Mouse (Mus musculus): ENCODE measurements around the gene Rsad1. TPM values are rescaled to one million over a fixed set of nuclear protein-coding genes. Genes with fewer than 3 reads are reported as not detected.
A peak's percentile ranks its signal among the peaks of the same experiment; 100 is the strongest.

Rsad1 gene
- polyA plus RNA-seq, 1 experiment from 2014 or later = 3.4 TPM

GRCm38 (mm10) chr11:94495415-94495814 lies 53.6 kb downstream of the Rsad1 start:
- no peak for DNase-seq (ENCODE audit: low spot score)
- Histone ChIP-seq H3K4me1 (replicated peaks; ENCODE audit: control insufficient read depth, insufficient read depth, low read length) (peaks cover 10% of the 10 kb centered on the region), H3K27me3 (ENCODE audit: control insufficient read depth, insufficient read depth, low read length) (peaks cover 29% of the 10 kb centered on the region), H3K4me3 (ENCODE audit: low read depth, low read length) (no peak overlapping the region), H3K9ac (ENCODE audit: low read depth, low read length) (no peak overlapping the region), H3K36me3 (ENCODE audit: control insufficient read depth, insufficient read depth, low read length) (no peaks in the 10 kb centered on the region), H3K4me2 (replicated peaks; ENCODE audit: low read depth, low read length) (no peak overlapping the region), H3K27ac (ENCODE audit: low read depth, low read length) (no peak overlapping the region), H3K9me3 (ENCODE audit: control insufficient read depth, low read length) (no peaks in the 10 kb centered on the region)
- no peak for ATAC-seq (ENCODE audit: low FRiP score)
- WGBS = 76% methylated on average over 3 of the region's 3 CpGs

GRCm38 (mm10) chr11:94491749-94492099 lies 57.3 kb downstream of the Rsad1 start:
- H3K9me3 ChIP-seq (ENCODE audit: control insufficient read depth, low read length) = no peaks in the 10 kb centered on the region
- no peak overlapping the region for H3K4me3 ChIP-seq (ENCODE audit: low read depth, low read length)
- no peak for DNase-seq (ENCODE audit: low spot score)
- no peak overlapping the region for H3K27ac ChIP-seq (ENCODE audit: low read depth, low read length)
- no peaks in the 10 kb centered on the region for H3K36me3 ChIP-seq (ENCODE audit: control insufficient read depth, insufficient read depth, low read length)
- 67% methylated on average over 7 of the region's 7 CpGs for WGBS
- peaks cover 18% of the 10 kb centered on the region for H3K27me3 ChIP-seq (ENCODE audit: control insufficient read depth, insufficient read depth, low read length)
- H3K4me2 ChIP-seq (replicated peaks; ENCODE audit: low read depth, low read length) = peak overlapping the region; percentile 68; the same call in 1 of the 2 replicates
- ATAC-seq (ENCODE audit: low FRiP score) = no peak
- H3K9ac ChIP-seq (ENCODE audit: low read depth, low read length) = no peak overlapping the region
- H3K4me1 ChIP-seq (replicated peaks; ENCODE audit: control insufficient read depth, insufficient read depth, low read length) = no peaks in the 10 kb centered on the region

- Histone ChIP-seq H3K4me2 (replicated peaks; ENCODE audit: low read depth, low read length) (peak overlapping the region; percentile 68), H3K36me3 (ENCODE audit: control insufficient read depth, insufficient read depth, low read length) (no peaks in the 10 kb centered on the region), H3K27me3 (ENCODE audit: control insufficient read depth, insufficient read depth, low read length) (peaks cover 18% of the 10 kb centered on the region), H3K27ac (ENCODE audit: low read depth, low read length) (no peak overlapping the region), H3K4me3 (ENCODE audit: low read depth, low read length) (peak overlapping the region; percentile 41), H3K9me3 (ENCODE audit: control insufficient read depth, low read length) (no peaks in the 10 kb centered on the region), H3K4me1 (replicated peaks; ENCODE audit: control insufficient read depth, insufficient read depth, low read length) (no peaks in the 10 kb centered on the region), H3K9ac (ENCODE audit: low read depth, low read length) (peak overlapping the region; percentile 61)
- ATAC-seq (ENCODE audit: low FRiP score) (peak; percentile 44; the same call in 1 of the 2 replicates), DNase-seq (ENCODE audit: low spot score) (peak; percentile 74)
- 6% methylated on average over 51 of the region's 55 CpGs for WGBS
Observed at GRCm38 (mm10) chr11:94491035-94491748, 57.9 kb downstream of the Rsad1 start.

Other genes starting within 250 kb of the Rsad1 start
- 118 and 125 TPM in 2 replicates for gene Luc7l3, start 227.3 kb downstream of the Rsad1 start, polyA plus RNA-seq (2014; fragmentation: Nextera tagmentation; extraction: Ambion mirVana)
- 16.3 and 21.7 TPM in 2 replicates for gene Ankrd40, start 221.3 kb downstream of the Rsad1 start, polyA plus RNA-seq (2014; fragmentation: Nextera tagmentation; extraction: Ambion mirVana)
- gene Abcc3, start 156.3 kb downstream of the Rsad1 start, polyA plus RNA-seq (2014; fragmentation: Nextera tagmentation; extraction: Ambion mirVana) = 0.57 and 0.94 TPM in 2 replicates
- gene Cacna1g, start 75.1 kb downstream of the Rsad1 start, polyA plus RNA-seq (2014; fragmentation: Nextera tagmentation; extraction: Ambion mirVana) = 10.9 and 19.3 TPM in 2 replicates
- gene Spata20, start 63.1 kb downstream of the Rsad1 start, polyA plus RNA-seq (2014; fragmentation: Nextera tagmentation; extraction: Ambion mirVana) = not detected in 2 replicates
- gene Epn3, start 49.3 kb downstream of the Rsad1 start, polyA plus RNA-seq (2014; fragmentation: Nextera tagmentation; extraction: Ambion mirVana) = 0.80 and 1.3 TPM in 2 replicates
- 2.1 and 3.3 TPM in 2 replicates for gene Mycbpap, start 27.5 kb downstream of the Rsad1 start, polyA plus RNA-seq (2014; fragmentation: Nextera tagmentation; extraction: Ambion mirVana)
- gene Chad, start 15.8 kb upstream of the Rsad1 start, polyA plus RNA-seq (2014; fragmentation: Nextera tagmentation; extraction: Ambion mirVana) = 0.49 and 0.52 TPM in 2 replicates
- gene Acsf2, start 52.6 kb upstream of the Rsad1 start, polyA plus RNA-seq (2014; fragmentation: Nextera tagmentation; extraction: Ambion mirVana) = 4.9 and 5.2 TPM in 2 replicates
- 169 and 183 TPM in 2 replicates for gene Lrrc59, start 80.5 kb upstream of the Rsad1 start, polyA plus RNA-seq (2014; fragmentation: Nextera tagmentation; extraction: Ambion mirVana)
- 130 and 139 TPM in 2 replicates for gene Mrpl27, start 104.5 kb upstream of the Rsad1 start, polyA plus RNA-seq (2014; fragmentation: Nextera tagmentation; extraction: Ambion mirVana)
- gene Eme1, start 104.7 kb upstream of the Rsad1 start, polyA plus RNA-seq (2014; fragmentation: Nextera tagmentation; extraction: Ambion mirVana) = 33.9 and 37.4 TPM in 2 replicates
- 8.9 and 9.6 TPM in 2 replicates for gene Xylt2, start 128.3 kb upstream of the Rsad1 start, polyA plus RNA-seq (2014; fragmentation: Nextera tagmentation; extraction: Ambion mirVana)
- gene Gm11541, start 155.2 kb upstream of the Rsad1 start, polyA plus RNA-seq (2014; fragmentation: Nextera tagmentation; extraction: Ambion mirVana) = 0.11 and 0.12 TPM in 2 replicates
- 0.17 and 0.19 TPM in 2 replicates for gene Cdc34b, start 192.5 kb upstream of the Rsad1 start, polyA plus RNA-seq (2014; fragmentation: Nextera tagmentation; extraction: Ambion mirVana)
- gene Tmem92, start 233.4 kb upstream of the Rsad1 start, polyA plus RNA-seq (2014; fragmentation: Nextera tagmentation; extraction: Ambion mirVana) = not detected in 2 replicates